Mouse (Mus musculus) retina, embryonic 14.5 days (tissue): ENCODE data around the gene Zc3h4.

Experiments
- DNase-seq: peaks from one replicate; pipeline ENCODE4 v3.0.0-alpha.2; 2015; ENCODE audit warnings: low spot score

Zc3h4 gene

DNA sequence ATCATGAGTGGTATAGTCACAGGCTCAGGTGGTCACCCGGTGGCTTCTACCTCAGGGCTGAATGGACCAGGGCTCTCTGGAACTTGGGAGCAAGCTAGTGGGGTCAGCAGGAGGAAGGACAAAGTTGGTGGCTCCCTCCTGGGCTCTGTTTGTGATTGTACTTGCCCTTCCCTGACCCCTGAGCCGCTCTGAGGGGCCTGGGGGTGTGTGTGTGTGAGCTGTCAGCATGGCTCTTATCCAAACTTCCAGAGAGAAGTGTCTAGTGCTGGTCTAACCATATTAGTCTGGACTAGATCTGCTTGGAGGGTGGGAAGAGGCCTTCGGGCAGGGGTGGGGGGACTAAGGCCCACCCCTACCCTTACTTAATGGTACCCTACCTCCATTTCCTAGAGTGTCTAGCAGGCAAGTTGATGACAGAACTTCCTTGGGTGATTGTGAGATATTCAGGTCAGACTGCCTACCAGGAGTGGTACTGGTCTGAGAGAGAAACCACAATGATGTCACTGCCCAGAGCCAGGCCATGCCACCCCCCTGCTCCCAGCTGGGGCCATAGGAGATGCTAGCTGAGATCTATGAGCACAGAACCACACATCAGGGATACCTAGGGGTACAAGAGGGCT, 32.8 kb downstream of the Zc3h4 start:
- no peak for DNase-seq

DNA sequence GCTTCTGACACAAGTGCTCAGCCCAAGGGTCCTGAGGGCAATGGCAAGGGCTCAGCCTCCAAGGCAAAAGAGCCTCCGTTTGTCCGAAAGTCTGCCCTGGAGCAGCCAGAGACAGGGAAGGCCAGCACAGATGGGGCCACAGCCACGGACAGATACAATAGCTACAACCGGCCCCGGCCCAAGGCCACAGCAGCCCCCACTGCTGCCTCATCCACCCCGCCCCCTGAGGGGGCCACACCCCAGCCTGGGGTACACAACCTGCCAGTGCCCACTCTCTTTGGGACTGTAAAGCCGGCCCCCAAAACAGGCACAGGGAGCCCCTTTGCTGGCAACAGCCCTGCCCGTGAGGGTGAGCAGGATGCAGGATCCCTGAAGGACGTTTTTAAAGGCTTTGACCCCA, 34.4 kb downstream of the Zc3h4 start:
- DNase-seq, result no peak

DNA sequence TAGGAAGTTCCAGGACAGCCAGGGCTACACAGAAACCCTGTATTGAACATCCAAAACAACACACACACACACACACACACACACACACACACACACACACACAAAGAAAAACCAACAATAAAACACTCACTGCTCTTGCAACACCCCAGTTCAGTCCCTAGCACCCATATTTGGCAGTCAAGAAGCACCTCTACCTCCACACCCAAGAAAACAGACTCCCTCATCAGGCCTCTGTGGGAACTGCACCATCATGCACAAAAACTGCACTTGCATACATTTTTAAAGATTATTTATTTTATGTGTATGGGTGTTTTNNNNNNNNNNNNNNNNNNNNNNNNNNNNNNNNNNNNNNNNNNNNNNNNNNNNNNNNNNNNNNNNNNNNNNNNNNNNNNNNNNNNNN, 40.5 kb downstream of the Zc3h4 start:
- DNase-seq, result no peak

DNA sequence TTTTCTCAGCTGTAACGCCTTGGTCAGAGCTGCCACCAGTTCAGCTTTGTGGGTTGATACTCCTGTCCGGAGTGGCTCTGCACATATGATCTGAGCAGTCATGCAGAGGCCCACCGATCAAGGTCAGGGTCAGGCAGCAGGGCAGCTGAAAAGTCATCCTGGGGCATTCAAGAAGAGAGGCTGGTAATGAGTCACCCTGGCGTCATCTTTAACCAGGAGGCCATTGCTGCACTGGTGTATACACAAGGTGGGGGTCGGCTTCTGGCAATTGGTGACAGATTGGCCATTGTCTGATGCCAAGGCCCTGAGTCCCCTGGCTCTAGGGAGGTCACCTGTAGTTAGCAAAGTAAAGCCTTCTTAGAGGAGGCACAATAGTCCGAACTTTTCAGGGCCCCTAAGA, 50.9 kb downstream of the Zc3h4 start:
- no peak for DNase-seq

DNA sequence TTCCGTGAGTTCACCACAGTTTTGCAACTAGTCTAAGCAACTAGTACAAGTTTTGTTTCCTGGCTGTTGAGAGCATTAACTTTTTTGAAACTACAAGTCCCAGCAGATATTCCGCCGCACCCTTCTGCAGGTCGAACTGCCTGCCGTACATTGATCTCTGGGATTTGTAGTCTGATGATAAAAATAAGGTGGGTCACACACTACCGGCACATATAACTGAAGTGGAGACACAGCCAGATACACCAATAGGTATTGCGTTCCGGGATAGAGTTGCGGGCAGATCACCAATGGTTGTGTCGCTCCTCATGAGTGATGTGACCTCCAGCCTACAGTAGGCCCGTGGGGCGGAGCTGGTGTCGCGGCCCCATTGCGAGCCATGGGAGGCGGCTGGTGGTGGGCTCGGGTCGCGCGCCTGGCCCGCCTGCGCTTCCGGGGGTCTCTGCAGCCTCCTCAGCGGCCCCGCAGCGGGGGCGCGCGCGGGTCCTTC, 51.9 kb downstream of the Zc3h4 start, which contains the start of gene Tmem160:
Gene Tmem160 (plus strand): TSS at position 193 of the 487 bp plus-strand sequence.
- peak; percentile 89 for DNase-seq

DNA sequence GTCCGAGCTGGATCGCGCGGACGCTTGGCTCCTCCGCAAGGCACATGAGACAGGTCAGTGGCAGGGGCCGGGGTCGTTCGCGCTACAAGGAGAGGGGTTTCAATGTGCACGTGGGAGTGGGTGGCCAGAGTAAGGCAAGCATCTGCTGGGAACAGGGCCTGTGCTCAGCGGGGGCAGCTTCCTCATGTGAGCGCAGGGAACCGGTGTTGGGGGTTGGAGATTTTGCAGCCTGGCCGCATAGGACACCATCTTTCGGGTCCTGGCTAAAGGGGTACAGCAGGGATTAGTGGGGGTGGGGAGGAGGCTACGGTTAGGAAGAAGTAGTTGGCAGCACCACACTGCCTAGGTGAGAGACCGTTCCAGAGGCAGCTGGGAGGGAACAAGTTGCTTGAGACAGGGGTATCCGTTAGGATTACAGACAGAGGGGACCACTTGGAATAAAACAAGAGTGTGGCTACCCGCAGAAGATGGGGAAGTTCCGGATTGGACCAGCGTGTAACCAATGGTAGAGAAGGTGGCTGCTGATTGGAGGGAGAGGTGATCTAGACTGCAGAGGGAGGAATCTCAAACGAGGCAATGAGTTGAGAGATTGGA, 52.5 kb downstream of the Zc3h4 start:
- peak; percentile 76 for DNase-seq

DNA sequence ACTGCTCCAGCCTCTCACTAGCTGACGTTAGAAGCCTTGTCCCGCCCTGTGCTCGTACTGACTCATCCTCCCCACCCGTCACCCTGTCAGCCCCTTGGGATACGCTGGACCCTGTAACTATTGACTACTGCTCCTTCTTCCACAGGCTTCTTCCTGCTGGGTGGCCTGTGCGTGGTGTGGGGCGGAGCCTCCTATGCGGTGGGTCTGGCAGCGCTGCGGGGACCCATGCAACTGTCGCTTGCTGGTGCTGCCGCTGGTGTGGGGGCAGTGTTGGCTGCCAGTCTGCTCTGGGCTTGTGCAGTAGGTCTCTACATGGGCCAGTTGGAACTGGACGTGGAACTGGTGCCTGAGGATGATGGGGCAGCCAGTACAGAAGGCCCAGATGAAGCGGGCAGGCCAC, 54.3 kb downstream of the Zc3h4 start:
- DNase-seq, result no peak

DNA sequence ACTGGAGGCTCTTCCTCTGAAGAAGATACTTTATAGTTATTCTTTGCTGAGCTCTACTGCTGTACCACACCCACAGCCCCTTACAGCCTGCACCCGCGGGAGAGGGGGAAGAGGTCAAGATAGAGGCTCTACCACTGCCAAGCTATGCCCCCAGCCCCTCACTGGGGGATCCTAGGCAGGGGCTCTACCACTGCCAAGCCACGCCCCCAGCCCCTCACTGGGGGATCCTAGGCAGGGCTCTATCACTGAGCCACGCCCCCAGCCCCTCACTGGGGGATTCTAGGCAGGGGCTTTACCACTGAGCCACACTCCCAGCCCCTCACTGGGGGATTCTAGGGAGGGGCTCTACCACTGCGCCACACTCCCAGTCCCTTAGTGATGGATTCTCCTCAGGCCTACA, 55.6 kb downstream of the Zc3h4 start:
- DNase-seq, result no peak

DNA sequence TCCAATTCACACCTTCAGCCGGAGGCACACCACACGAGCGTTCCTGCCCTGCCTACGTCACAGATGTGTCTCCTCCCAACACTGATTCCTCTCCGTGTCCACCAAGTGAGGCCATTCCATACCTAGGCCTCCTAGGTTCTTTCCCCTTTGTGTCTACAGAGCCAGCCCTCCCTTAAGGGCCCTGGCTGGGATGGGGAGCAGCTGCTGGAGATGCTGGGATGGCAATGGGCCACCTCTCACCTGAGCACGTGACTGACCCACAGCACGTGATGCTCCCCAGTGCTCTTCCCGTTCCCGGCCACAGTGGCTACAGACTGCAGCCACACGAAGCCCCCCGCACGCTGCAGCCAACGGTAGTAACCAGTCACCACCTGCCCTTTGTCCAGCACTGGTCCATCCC, 59.9 kb downstream of the Zc3h4 start:
- DNase-seq, result no peak

DNA sequence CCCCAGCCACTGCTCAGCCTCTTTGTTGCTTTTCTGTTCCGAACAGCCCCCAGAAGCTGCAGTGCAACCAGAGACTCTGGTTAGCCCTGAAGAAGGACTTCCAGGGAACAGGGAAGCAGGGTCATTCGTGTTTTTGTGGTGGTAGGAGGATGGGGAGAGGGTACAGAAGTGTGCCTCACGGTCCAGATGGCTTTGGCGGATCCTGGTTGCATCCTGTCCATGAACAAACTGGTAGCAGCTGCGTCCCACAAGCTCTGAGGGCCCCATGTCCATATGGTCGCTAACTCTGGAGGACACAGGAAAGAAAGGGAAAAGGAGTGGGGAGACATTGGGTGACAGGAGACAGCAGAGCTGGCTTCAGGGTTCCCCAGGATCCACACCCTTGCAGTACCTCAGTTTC, 60.4 kb downstream of the Zc3h4 start:
- DNase-seq, result no peak

DNA sequence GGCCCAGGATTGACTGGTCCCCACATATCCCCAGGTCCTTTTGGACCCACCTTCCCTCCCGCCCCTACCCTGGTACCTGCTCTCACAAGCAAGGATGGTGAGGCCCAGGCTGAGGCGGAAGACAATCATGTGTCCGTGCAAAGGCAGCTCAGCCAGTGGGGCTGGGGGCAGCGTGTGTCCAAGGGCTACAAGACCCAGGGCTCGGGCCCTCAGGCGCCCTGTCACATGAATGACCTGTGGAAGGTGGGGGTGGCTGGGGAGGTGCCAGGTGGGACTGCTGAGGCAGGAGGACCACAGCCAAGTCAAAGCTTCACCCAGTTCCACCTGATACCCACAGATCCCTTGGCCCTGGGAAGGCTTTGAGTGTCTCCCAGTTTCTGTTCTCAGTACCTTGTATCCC, 61.0 kb downstream of the Zc3h4 start:
- no peak for DNase-seq

DNA sequence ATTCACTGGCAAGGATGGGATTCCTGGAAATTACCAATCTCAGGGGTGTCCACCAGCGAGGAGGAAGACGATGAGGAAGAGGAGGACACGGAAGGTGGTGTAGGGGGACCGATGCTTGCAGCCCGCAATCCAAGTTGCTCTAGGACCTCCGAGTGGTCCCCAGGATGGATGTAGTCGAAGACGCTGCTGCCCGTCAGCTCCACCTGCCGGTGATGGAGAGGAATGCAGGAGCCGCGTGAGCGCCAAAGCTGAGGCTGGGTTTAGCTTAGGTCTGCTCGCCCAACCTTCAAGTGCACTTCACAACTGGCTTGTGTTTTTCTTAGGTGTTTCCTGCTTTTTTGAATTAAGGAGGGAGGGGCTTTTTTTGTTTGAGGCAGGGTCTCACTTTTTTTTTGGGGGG, 62.5 kb downstream of the Zc3h4 start:
- peak; percentile 91 for DNase-seq

DNA sequence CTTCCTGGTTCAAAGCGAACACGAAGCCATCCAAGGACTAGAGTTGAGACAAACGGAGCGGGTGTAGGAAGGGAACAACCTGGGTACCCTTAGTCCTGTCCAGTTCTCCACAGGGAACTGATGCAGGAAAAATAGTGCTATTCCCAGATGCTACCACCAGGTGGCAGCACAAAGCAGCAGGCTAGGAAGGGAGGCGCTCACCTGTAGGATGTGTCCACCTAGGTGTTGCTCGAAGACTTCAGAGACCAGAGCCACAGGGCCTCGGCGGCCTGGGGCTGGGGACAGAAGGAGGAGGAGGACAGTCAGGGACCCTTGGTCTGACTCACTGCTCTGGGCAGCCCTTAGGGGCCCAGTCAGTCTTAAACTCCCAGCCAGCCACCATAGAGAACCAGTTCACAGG, 64.5 kb downstream of the Zc3h4 start:
- peak; percentile 86 for DNase-seq

DNA sequence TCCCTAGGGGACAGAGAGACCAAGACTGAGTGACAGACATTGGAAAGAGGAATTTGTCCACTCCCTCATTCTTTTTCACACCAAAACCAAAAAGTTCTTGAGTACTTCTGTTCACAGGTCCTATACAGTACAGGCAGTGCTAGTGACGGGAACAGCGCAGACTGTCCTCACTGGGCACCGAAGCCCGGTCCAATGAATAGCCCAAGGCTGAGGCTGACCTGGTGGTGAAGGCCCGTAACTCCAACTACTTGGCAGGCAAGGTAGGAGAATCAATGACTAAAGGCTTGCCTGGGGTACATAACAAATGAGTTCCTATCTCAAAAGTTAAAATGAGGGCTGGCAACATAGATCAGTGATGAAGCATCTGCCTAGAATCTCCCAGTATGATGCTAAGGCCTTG, 64.9 kb downstream of the Zc3h4 start:
- no peak for DNase-seq

DNA sequence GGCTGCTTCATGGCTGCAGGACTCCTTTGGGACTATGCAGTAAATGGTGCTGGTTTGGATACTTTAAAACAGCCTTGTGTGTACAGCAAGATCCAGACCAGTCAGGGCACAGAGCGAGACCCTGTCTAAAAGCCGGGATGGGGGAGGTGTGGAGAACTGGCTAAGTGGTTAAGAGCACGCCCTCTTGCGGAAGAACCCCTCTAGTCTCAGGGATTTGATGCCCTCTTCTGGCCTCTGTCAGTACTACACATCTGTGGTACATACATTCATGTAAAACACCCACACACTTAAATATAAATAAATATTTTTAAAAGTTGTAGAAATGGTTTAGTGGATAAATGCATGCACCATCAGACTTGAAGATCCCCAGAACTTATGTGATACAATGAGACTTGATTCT, 65.9 kb downstream of the Zc3h4 start:
- peak; percentile 37 for DNase-seq

DNA sequence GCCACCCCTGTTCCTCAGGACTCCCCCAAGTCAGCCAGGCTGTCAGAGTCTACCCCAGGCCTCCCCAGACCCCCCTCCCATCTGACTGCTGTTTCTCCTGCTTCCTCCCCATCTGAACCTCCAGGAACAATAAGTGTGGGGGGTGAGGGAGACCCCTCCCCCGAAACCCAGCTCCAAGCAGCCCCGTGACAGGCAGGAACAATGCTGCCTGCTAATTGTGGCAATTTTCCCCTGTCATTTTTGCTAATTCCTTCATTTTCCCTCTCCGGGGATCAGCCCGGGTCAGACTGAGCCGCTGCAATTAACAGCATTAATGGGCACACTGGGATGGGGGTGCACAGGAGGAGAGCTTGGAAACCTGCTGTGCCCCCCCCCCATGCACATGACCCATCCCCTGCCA, 67.4 kb downstream of the Zc3h4 start:
- no peak for DNase-seq

DNA sequence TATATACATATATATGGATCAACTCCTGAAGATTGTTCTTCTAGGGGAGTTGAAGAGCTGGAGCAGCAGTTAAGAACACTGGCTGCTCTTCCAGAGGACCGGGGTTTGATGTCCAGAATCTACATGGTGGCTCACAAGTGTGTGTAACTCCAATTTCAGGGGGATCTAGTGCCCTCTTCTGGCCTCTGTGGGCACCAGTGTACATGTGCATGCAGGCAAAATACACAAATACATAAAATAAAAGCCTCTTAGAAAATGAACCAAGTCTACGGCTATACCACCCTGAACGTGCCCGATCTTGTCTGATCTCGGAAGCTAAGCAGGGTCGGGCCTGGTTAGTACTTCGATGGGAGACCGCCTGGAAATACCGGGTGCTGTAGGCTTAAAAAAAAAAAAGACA, 70.8 kb downstream of the Zc3h4 start:
- peak; percentile 56 for DNase-seq

DNA sequence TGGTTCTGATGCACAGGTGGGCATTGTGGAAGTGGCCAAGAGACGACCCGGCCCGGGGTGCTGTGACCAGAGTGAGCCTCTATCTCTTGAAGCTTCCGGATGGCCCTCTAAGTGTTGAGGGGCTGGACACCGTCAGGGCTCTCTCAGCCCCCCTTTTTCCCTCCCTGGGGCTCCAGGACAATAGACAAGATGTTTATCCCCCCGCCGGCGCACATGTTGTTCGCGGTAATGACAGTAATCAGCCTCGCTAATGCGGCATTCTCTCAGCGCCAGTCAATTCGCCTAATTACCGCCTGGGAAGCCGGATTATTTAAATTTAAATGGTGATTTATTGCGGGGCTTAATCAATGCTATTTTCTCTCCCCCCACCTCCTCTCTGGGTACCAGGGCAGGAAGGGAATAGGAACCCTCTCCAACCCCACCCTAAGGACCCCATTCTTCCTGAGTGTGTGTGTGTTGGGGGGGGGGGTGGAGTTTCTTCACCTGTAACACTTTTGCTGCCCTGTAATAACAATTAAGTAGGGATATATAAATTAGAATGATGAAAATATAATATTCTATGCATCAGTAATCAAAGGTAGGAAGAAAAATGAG, 71.5 kb downstream of the Zc3h4 start:
- peak; percentile 57 for DNase-seq

DNA sequence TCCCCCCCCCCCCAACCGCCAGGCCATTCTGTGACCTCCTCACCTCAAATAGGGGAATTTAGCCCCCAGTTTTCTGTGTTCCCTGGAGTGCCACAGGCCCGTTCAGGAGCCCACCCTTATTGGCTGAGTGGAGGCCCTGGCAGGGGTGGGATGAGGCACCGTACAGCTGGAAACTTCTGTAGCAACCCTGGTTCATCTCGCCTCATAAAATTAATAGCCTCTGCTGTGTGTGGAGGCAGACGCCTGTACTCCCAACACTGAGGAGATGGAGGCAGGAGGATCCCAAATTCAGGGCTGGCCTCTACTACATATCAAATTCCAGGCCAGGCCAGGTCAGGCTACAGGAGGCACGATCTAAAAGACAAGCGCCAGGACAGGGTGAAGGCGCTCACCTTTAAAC, 73.1 kb downstream of the Zc3h4 start:
- no peak for DNase-seq

DNA sequence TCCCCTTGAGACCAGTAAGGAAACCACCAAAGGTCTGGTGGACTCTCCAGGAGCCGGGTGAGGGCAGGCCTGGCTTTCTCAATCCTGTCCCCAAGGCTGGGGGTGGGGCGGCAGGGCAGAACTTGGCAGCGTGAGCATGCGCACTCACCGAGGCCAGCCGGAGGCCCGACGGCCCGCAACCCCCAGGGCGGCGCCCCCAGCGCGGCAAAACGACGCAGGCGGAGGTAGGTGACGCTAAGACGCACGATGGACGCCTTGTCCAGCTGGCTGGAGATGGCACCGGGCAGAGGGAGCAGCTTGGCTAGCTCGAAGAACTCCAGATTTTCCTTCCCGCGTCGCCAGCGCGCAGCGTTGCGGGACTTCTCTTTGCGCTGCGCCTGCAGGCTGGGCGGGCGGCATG, 73.7 kb downstream of the Zc3h4 start:
- DNase-seq, result peak; percentile 50

DNA sequence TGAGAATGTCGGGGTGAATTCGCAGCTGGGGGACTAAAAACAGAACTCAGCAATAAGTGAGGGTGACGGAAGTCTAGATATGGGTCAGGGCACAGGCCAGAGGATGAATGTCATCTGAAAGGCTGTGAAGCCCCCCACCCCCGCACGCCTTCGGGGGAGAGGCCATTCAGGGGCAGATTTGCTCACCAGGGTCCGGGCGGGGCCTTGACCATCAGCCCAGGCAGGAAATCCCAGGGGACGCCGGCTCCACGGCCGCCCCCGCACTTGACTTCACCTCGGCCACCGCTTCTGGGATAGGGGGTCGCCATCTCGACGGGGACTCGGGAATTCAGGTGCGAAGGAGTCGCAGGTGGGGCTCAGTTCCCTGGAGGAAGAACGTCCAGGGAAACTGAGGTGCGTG, 74.6 kb downstream of the Zc3h4 start:
- no peak for DNase-seq

DNA sequence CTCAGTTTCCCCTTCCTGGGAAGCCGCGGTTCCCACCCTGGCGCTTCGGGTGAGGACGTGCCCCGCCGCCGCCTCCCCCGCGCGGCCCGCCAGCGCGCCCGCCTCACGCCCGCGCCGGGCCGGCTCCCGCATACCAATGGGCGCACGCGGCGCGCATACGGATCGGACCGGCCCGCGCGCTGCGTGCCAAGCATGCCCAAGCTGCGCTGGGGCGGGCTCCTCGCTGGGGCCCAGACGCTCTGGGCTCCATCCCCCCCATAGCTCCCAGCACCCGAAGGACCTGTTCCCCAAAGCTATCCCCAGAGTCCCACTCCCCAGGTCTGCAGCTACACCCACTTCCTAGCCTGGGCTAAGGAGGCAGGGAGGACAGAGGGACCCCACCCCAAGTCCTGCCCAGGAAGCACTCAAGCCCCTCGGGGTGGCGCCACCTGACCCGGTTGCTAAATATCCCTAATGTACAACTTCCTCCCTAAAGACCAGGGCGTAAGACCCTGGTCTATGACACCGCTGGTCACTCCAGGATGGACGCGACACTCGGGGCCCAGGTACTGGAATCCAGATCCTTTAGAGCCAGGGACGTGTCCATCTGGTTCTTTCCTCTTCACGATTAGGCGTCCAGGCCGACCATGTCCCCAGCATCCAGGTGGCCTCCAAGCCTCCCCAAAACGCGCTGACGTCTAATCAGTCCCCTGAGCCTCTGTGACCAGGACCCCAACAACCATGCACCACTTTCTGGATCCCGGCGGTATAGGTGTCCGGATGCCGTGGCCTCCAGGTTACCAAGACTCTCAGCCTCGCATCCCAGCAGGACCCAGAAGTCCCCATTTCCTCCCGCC, 75.3 kb downstream of the Zc3h4 start:
- DNase-seq, result no peak

DNA sequence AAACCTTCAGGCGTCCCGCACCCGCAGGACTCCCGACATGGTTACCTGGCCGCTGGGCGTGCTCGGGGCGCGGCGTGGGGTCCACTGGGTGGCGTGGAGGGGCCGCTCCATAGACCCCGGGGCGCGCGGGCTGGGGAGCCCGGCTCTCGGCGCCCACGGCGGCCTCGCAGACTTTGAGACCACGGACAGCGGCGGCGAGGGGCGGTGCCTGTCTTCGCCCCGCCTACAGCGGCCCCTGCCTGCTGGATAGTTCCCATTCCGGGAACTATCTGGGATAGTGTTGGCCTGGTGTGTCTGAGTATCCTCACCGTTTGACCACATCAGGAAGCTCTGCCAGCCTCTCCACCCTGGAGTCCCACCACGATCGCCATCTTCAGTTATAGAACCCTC, 75.9 kb downstream of the Zc3h4 start:
- DNase-seq, result peak; percentile 44
